Mouse (Mus musculus): ENCODE data around the gene Ndn. TPM values are rescaled to one million over a fixed set of nuclear protein-coding genes. Genes with fewer than 3 reads are reported as not detected.

Ndn gene
- polyA plus RNA-seq, 1 experiment from 2014 or later, result 64.3 TPM

GRCm38 (mm10) chr7:62376510-62377304, 30.3 kb downstream of the Ndn start, which contains the start of gene Magel2:
Magel2 (plus strand) TSS chr7:62377010.
- Histone ChIP-seq H3K4me1 (replicated peaks) (no peaks in the 10 kb centered on the region), H3K4me3 (peak within 1 kb of the TSS; percentile 47), H3K27me3 (replicated peaks) (no peaks in the 10 kb centered on the region), H3K36me3 (no peaks in the 10 kb centered on the region), H3K4me2 (peak within 1 kb of the TSS; percentile 74), H3K9ac (peak within 1 kb of the TSS; percentile 59), H3K27ac (ENCODE audit: poor library complexity, severe bottlenecking) (no peak within 1 kb of the TSS), H3K9me3 (replicated peaks) (peaks cover 23% of the 10 kb centered on the region)
- 23% methylated on average over 31 of the region's 31 CpGs for WGBS
- ATAC-seq (ENCODE audit: insufficient number of reproducible peaks, low FRiP score), result peak; percentile 86; the same call in 1 of the 2 replicates

GRCm38 (mm10) chr7:62377313-62377712, 30.9 kb downstream of the Ndn start:
- peak overlapping the region; percentile 74 for H3K4me2 ChIP-seq
- H3K4me1 ChIP-seq (replicated peaks), result no peaks in the 10 kb centered on the region
- H3K4me3 ChIP-seq, result peak overlapping the region; percentile 47
- no peak; the same call in 1 of the 2 replicates for ATAC-seq (ENCODE audit: insufficient number of reproducible peaks, low FRiP score)
- 27% methylated on average over 14 of the region's 14 CpGs for WGBS
- peaks cover 23% of the 10 kb centered on the region for H3K9me3 ChIP-seq (replicated peaks)
- H3K27ac ChIP-seq (ENCODE audit: poor library complexity, severe bottlenecking), result no peak overlapping the region
- H3K36me3 ChIP-seq, result no peaks in the 10 kb centered on the region
- peak overlapping the region; percentile 59 for H3K9ac ChIP-seq
- no peaks in the 10 kb centered on the region for H3K27me3 ChIP-seq (replicated peaks)

GRCm38 (mm10) chr7:62378529-62378928, 32.2 kb downstream of the Ndn start:
- H3K9me3 ChIP-seq (replicated peaks), result peaks cover 23% of the 10 kb centered on the region
- no peak overlapping the region for H3K4me2 ChIP-seq
- H3K27me3 ChIP-seq (replicated peaks), result no peaks in the 10 kb centered on the region
- H3K4me1 ChIP-seq (replicated peaks), result no peaks in the 10 kb centered on the region
- no peak overlapping the region for H3K9ac ChIP-seq
- H3K4me3 ChIP-seq, result no peak overlapping the region
- H3K27ac ChIP-seq (ENCODE audit: poor library complexity, severe bottlenecking), result no peak overlapping the region
- ATAC-seq (ENCODE audit: insufficient number of reproducible peaks, low FRiP score), result no peak
- no peaks in the 10 kb centered on the region for H3K36me3 ChIP-seq
- WGBS, result 89% methylated on average over 9 of the region's 9 CpGs

- no peak overlapping the region for H3K27ac ChIP-seq (ENCODE audit: poor library complexity, severe bottlenecking)
- ATAC-seq (ENCODE audit: insufficient number of reproducible peaks, low FRiP score), result no peak
- WGBS, result 6% methylated on average over 2 of the region's 2 CpGs
- H3K9me3 ChIP-seq (replicated peaks), result peaks cover 23% of the 10 kb centered on the region
- H3K36me3 ChIP-seq, result no peaks in the 10 kb centered on the region
- no peak overlapping the region for H3K4me3 ChIP-seq
- no peak overlapping the region for H3K4me2 ChIP-seq
- H3K27me3 ChIP-seq (replicated peaks), result no peaks in the 10 kb centered on the region
- H3K9ac ChIP-seq, result no peak overlapping the region
- no peaks in the 10 kb centered on the region for H3K4me1 ChIP-seq (replicated peaks)
Measured at GRCm38 (mm10) chr7:62382391-62382790, 36.0 kb downstream of the Ndn start.

GRCm38 (mm10) chr7:62388291-62388690, 41.9 kb downstream of the Ndn start:
- no peaks in the 10 kb centered on the region for H3K9me3 ChIP-seq (replicated peaks)
- H3K4me3 ChIP-seq, result no peak overlapping the region
- H3K27ac ChIP-seq (ENCODE audit: poor library complexity, severe bottlenecking), result no peak overlapping the region
- H3K36me3 ChIP-seq, result no peaks in the 10 kb centered on the region
- ATAC-seq (ENCODE audit: insufficient number of reproducible peaks, low FRiP score), result no peak
- H3K4me1 ChIP-seq (replicated peaks), result no peaks in the 10 kb centered on the region
- WGBS, result 33% methylated on average over 4 of the region's 4 CpGs
- H3K27me3 ChIP-seq (replicated peaks), result no peaks in the 10 kb centered on the region
- H3K4me2 ChIP-seq, result no peak overlapping the region
- H3K9ac ChIP-seq, result no peak overlapping the region

- Histone ChIP-seq H3K36me3 (no peaks in the 10 kb centered on the region), H3K4me3 (no peak overlapping the region), H3K9ac (no peak overlapping the region), H3K27ac (ENCODE audit: poor library complexity, severe bottlenecking) (no peak overlapping the region), H3K4me1 (replicated peaks) (no peaks in the 10 kb centered on the region), H3K4me2 (no peak overlapping the region), H3K27me3 (replicated peaks) (no peaks in the 10 kb centered on the region), H3K9me3 (replicated peaks) (no peaks in the 10 kb centered on the region)
- no peak for ATAC-seq (ENCODE audit: insufficient number of reproducible peaks, low FRiP score)
- WGBS, result 46% methylated on average over 1 of the region's 1 CpGs
Measured at GRCm38 (mm10) chr7:62392202-62392601, 45.8 kb downstream of the Ndn start.

Other genes starting within 250 kb of the Ndn start
- gene Magel2, start 30.4 kb downstream of the Ndn start, polyA plus RNA-seq (2016; fragmentation: Nextera tagmentation; extraction: Ambion mirVana), result 0.46 and 0.49 TPM in 2 replicates
- gene Mkrn3, start 73.6 kb downstream of the Ndn start, polyA plus RNA-seq (2016; fragmentation: Nextera tagmentation; extraction: Ambion mirVana), result 2.7 and 3.4 TPM in 2 replicates
- 11.9 and 13.5 TPM in 2 replicates for gene Peg12, start 117.9 kb downstream of the Ndn start, polyA plus RNA-seq (2016; fragmentation: Nextera tagmentation; extraction: Ambion mirVana)